Mouse (Mus musculus): ENCODE measurements around the gene Knop1. TPM values are rescaled to one million over a fixed set of nuclear protein-coding genes. Genes with fewer than 3 reads are reported as not detected.

Knop1 gene
- total and polyA plus RNA-seq, 3 experiments = 11.2 to 39.1 (median 23.2) TPM

GRCm38 (mm10) chr7:118879466-118880029 lies 23.5 kb upstream of the Knop1 start:
- no peak for DNase-seq (ENCODE audit: low spot score)
- ATAC-seq (ENCODE audit: extremely low read depth, insufficient number of reproducible peaks, low FRiP score, poor library complexity, severe bottlenecking) = no peak; the same call in 1 of the 2 replicates

DNA sequence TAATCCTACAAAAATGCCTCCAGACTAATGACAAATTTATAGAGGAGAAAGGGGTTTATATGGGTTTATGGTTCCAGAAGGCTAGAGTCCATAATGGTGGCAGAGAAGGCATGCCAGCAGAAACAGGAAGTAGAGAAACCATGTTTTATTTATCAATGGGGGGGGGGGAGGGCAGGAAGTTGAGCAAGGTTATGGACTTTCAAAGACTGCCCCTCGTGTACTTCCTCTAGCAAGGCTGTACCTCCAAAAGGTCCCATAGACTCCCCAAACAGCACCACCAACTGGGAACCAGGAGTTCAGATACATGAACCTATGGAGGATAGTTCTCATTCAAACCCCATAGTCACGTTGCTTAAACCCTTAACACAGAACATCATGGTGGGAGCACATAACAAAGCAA lies 9.3 kb upstream of the Knop1 start:
- H3K36me3 ChIP-seq (replicated peaks) = no peaks in the 10 kb centered on the region
- H3K9me3 ChIP-seq (replicated peaks) = no peaks in the 10 kb centered on the region
- DNase-seq (ENCODE audit: low spot score) (no peak), ATAC-seq (ENCODE audit: extremely low read depth, insufficient number of reproducible peaks, low FRiP score, poor library complexity, severe bottlenecking) (no peak)
- no peak for TF ChIP-seq CTCF (IDR thresholded peaks at IDR 0.05; ENCODE audit: low read depth, low read length)
- TF ChIP-seq TAL1 (conservative IDR thresholded peaks at IDR 0.05; ENCODE audit: low read depth, low read length) = no peak
- TF ChIP-seq GATA2 (IDR thresholded peaks at IDR 0.05; ENCODE audit: borderline replicate concordance, low read depth, low read length) = no peak
- TF ChIP-seq GATA1 (IDR thresholded peaks at IDR 0.05; ENCODE audit: borderline replicate concordance, low read length) = no peak
- no peak for TF ChIP-seq POLR2AphosphoS5 (IDR thresholded peaks at IDR 0.05; ENCODE audit: insufficient replicate concordance, low read depth, low read length)
- no peak overlapping the region for H3K4me3 ChIP-seq (ENCODE audit: low read depth, low read length)
- H3K4me1 ChIP-seq (ENCODE audit: insufficient read depth, low read depth, low read length) = no peaks in the 10 kb centered on the region
- H3K27me3 ChIP-seq (ENCODE audit: insufficient read depth, low read length) = peaks cover 4% of the 10 kb centered on the region; the same call in 1 of the 2 replicates

More at GRCm38 (mm10) chr7:118879466-118880029, 23.5 kb upstream of the Knop1 start:
- TF ChIP-seq TAL1 (conservative IDR thresholded peaks at IDR 0.05; ENCODE audit: low read depth, low read length) (no peak), GATA1 (IDR thresholded peaks at IDR 0.05; ENCODE audit: borderline replicate concordance, low read length) (no peak), GATA2 (IDR thresholded peaks at IDR 0.05; ENCODE audit: borderline replicate concordance, low read depth, low read length) (no peak), CTCF (IDR thresholded peaks at IDR 0.05; ENCODE audit: low read depth, low read length) (no peak), POLR2AphosphoS5 (IDR thresholded peaks at IDR 0.05; ENCODE audit: insufficient replicate concordance, low read depth, low read length) (no peak)
- Histone ChIP-seq H3K27me3 (ENCODE audit: insufficient read depth, low read length) (peaks cover 17% of the 10 kb centered on the region; the same call in 1 of the 2 replicates), H3K4me1 (ENCODE audit: insufficient read depth, low read depth, low read length) (no peaks in the 10 kb centered on the region), H3K36me3 (replicated peaks) (no peaks in the 10 kb centered on the region), H3K9me3 (replicated peaks) (no peaks in the 10 kb centered on the region), H3K4me3 (ENCODE audit: low read depth, low read length) (no peak overlapping the region)

DNA sequence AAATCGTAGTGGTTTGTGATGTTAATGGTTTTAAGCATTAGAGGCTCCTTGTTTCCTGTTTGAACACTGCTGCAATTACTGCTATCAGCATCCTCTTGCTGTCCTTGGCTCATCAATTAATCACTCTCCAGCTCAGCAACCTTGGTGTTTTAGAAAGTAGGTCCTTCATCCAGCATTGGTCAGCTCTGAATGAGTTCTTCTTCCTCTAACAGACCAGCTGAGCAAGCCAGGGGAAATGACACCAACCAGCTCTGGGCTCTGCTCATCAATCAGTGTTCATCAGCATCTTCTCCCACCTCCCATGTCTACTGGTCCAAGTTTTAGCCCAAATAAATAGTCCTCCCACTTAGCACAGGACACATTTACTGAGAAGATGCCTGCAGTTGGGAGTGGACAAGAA lies 2.6 kb upstream of the Knop1 start:
- no peak overlapping the region for H3K4me3 ChIP-seq (ENCODE audit: low read depth, low read length)

DNA sequence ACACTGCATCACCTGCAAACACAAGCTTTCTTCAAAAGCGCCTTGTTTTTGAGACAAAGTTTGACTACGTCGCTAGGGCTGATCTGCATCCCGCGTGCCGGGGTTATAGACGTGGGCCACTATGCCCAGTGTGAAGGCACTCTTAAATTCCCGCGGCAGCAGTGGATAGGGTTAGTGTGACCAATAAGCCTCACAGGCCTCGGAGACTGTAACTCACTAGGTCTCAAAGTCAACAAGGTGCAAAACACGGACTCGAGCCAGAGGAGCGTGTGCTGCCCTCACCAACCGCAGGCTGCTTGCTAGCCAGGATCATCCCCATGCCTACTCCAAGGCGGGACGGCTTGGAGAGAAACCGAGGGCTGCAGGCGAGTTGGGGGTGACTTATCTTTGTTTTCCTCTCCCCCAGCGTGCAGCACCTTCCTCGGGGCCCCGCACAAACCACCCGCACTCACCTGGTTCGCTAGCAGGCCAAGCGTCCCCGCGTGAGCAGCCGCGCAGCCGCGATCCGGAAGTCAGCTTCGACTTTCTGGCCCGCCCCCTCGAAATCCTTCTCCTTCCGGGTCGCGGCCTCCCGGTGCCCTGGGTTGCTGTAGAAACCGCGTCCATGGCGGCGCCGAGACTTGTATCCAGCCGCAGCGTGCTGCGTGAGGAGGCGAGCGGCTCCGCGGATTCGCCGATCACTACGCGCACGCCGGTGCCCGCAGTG lies 730 bp downstream of the Knop1 start, which contains the start of gene Iqck:
Gene Iqck (plus strand): TSS at position 582 of the 706 bp plus-strand sequence.
- peak; percentile 84 for ATAC-seq (ENCODE audit: extremely low read depth, insufficient number of reproducible peaks, low FRiP score, poor library complexity, severe bottlenecking)
- Histone ChIP-seq H3K36me3 (replicated peaks) (peaks cover 55% of the 10 kb centered on the region), H3K4me1 (ENCODE audit: insufficient read depth, low read depth, low read length) (peaks cover 59% of the 10 kb centered on the region), H3K27me3 (ENCODE audit: insufficient read depth, low read length) (no peaks in the 10 kb centered on the region), H3K4me3 (ENCODE audit: low read depth, low read length) (peak within 1 kb of the TSS; percentile 89), H3K9me3 (replicated peaks) (no peaks in the 10 kb centered on the region)
- TF ChIP-seq CTCF (IDR thresholded peaks at IDR 0.05; ENCODE audit: low read depth, low read length) (no peak), POLR2AphosphoS5 (IDR thresholded peaks at IDR 0.05; ENCODE audit: insufficient replicate concordance, low read depth, low read length) (no peak)
- DNase-seq (ENCODE audit: low spot score) = peak; percentile 89

More for the DNA sequence above, 2.6 kb upstream of the Knop1 start:
- H3K36me3 ChIP-seq (replicated peaks) = peaks cover 21% of the 10 kb centered on the region
- DNase-seq (ENCODE audit: low spot score) (no peak), ATAC-seq (ENCODE audit: extremely low read depth, insufficient number of reproducible peaks, low FRiP score, poor library complexity, severe bottlenecking) (no peak)
- H3K27me3 ChIP-seq (ENCODE audit: insufficient read depth, low read length) = no peaks in the 10 kb centered on the region
- TF ChIP-seq CTCF (IDR thresholded peaks at IDR 0.05; ENCODE audit: low read depth, low read length) (no peak), TAL1 (conservative IDR thresholded peaks at IDR 0.05; ENCODE audit: low read depth, low read length) (no peak), POLR2AphosphoS5 (IDR thresholded peaks at IDR 0.05; ENCODE audit: insufficient replicate concordance, low read depth, low read length) (no peak), GATA1 (IDR thresholded peaks at IDR 0.05; ENCODE audit: borderline replicate concordance, low read length) (no peak), GATA2 (IDR thresholded peaks at IDR 0.05; ENCODE audit: borderline replicate concordance, low read depth, low read length) (no peak)
- H3K4me1 ChIP-seq (ENCODE audit: insufficient read depth, low read depth, low read length) = peaks cover 26% of the 10 kb centered on the region
- H3K9me3 ChIP-seq (replicated peaks) = no peaks in the 10 kb centered on the region

GRCm38 (mm10) chr7:118854606-118855005 lies 1.4 kb downstream of the Knop1 start:
- H3K4me1 ChIP-seq (ENCODE audit: insufficient read depth, low read depth, low read length) = peaks cover 66% of the 10 kb centered on the region

DNA sequence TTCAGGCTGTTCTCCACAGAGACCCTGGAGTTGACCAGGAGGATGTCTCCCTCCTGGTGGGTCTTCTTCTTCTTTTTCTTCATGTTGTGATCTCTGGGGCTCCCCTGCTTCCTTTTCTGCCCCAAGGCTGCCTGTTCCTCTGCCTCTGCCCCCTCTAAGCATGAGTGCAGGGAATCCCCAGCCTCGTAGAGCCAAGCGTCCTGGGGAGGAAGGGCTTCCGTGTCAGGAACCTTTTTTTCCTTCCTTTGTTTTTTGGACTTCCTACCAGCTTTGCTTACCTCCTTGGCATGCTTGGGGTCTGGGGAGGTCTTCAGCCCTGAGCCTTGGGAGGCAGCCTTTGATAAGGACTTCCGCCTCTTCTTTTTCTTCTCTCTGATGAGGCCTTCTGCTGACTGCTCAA lies 3.4 kb downstream of the Knop1 start:
- H3K36me3 ChIP-seq (replicated peaks) = peaks cover 67% of the 10 kb centered on the region
- no peak for ATAC-seq (ENCODE audit: extremely low read depth, insufficient number of reproducible peaks, low FRiP score, poor library complexity, severe bottlenecking)
- no peaks in the 10 kb centered on the region for H3K9me3 ChIP-seq (replicated peaks)
- no peaks in the 10 kb centered on the region for H3K27me3 ChIP-seq (ENCODE audit: insufficient read depth, low read length)
- peaks cover 64% of the 10 kb centered on the region for H3K4me1 ChIP-seq (ENCODE audit: insufficient read depth, low read depth, low read length)
- H3K4me3 ChIP-seq (ENCODE audit: low read depth, low read length) = no peak overlapping the region
- DNase-seq (ENCODE audit: low spot score) = no peak
- TF ChIP-seq GATA1 (IDR thresholded peaks at IDR 0.05; ENCODE audit: borderline replicate concordance, low read length) = no peak
- TF ChIP-seq CTCF (IDR thresholded peaks at IDR 0.05; ENCODE audit: low read depth, low read length) = no peak
- TF ChIP-seq POLR2AphosphoS5 (IDR thresholded peaks at IDR 0.05; ENCODE audit: insufficient replicate concordance, low read depth, low read length) = no peak
- TF ChIP-seq GATA2 (IDR thresholded peaks at IDR 0.05; ENCODE audit: borderline replicate concordance, low read depth, low read length) = no peak
- no peak for TF ChIP-seq TAL1 (conservative IDR thresholded peaks at IDR 0.05; ENCODE audit: low read depth, low read length)

More at GRCm38 (mm10) chr7:118854606-118855005, 1.4 kb downstream of the Knop1 start:
- H3K27me3 ChIP-seq (ENCODE audit: insufficient read depth, low read length) = no peaks in the 10 kb centered on the region
- DNase-seq (ENCODE audit: low spot score) (peak; percentile 29), ATAC-seq (ENCODE audit: extremely low read depth, insufficient number of reproducible peaks, low FRiP score, poor library complexity, severe bottlenecking) (peak; percentile 29; the same call in 1 of the 2 replicates)
- H3K9me3 ChIP-seq (replicated peaks) = no peaks in the 10 kb centered on the region
- no peak for TF ChIP-seq GATA2 (IDR thresholded peaks at IDR 0.05; ENCODE audit: borderline replicate concordance, low read depth, low read length)
- TF ChIP-seq POLR2AphosphoS5 (IDR thresholded peaks at IDR 0.05; ENCODE audit: insufficient replicate concordance, low read depth, low read length) = no peak
- TF ChIP-seq CTCF (IDR thresholded peaks at IDR 0.05; ENCODE audit: low read depth, low read length) = no peak
- no peak for TF ChIP-seq GATA1 (IDR thresholded peaks at IDR 0.05; ENCODE audit: borderline replicate concordance, low read length)
- TF ChIP-seq TAL1 (conservative IDR thresholded peaks at IDR 0.05; ENCODE audit: low read depth, low read length) = no peak
- peak overlapping the region; percentile 89 for H3K4me3 ChIP-seq (ENCODE audit: low read depth, low read length)
- H3K36me3 ChIP-seq (replicated peaks) = peaks cover 62% of the 10 kb centered on the region
